ENCODE assay signal across 17 mouse cellular contexts in genomic region chr19:55185651-55186050, GRCm38 (mm10). TPM values are rescaled to one million over a fixed set of nuclear protein-coding genes. Genes with fewer than 3 reads are reported as not detected.
A peak's percentile ranks its signal among the peaks of the same experiment; 100 is the strongest.
DNase-seq lines count a peak whose midpoint lies in the region; ATAC-seq and TF ChIP-seq lines count a peak whose summit lies in the region.
"Had no signal": no experiment of that assay in that cellular context is flagged by ENCODE, and none has a peak within 500 bp of the region (broad histone marks: within the 10 kb centered on the region; RNA-seq: fewer than 3 reads in every experiment).

No protein-coding gene starts in this region.

- H3K9ac ChIP-seq in forebrain, postnatal 0 days = no peak overlapping the region
- H3K9ac ChIP-seq in midbrain, embryonic 13.5 days (replicated peaks) = no peak overlapping the region
- H3K9ac ChIP-seq: liver, embryonic 14.5 days; stomach, embryonic 15.5 days had no signal

- WGBS in forebrain, postnatal 0 days = 17% methylated on average over 3 of the region's 3 CpGs
- 23% methylated on average over 3 of the region's 3 CpGs for WGBS in midbrain, embryonic 13.5 days

- peak; percentile 17 for DNase-seq in cerebellum, adult 9-10 months
- no peak for DNase-seq in cerebellum, postnatal 25 days
- peak; percentile 43 for DNase-seq in Muller cell, postnatal 12 days (ENCODE audit: inconsistent ontology term)
- peak; percentile 25 for DNase-seq in forebrain, postnatal 0 days
- no peak for DNase-seq in lung, postnatal 36 days
- DNase-seq in kidney, adult 18-20 months = no peak
- DNase-seq in adrenal gland, postnatal 14 days = no peak
- DNase-seq: cerebellum, postnatal 14 days; kidney, adult 11 months; right cerebral cortex, postnatal 14 days had no signal

- H3K36me3 ChIP-seq in forebrain, postnatal 0 days (ENCODE audit: insufficient read depth) = no peaks in the 10 kb centered on the region
- no peaks in the 10 kb centered on the region for H3K36me3 ChIP-seq in midbrain, embryonic 13.5 days
- H3K36me3 ChIP-seq: stomach, embryonic 15.5 days had no signal

- no peaks in the 10 kb centered on the region for H3K9me3 ChIP-seq in forebrain, postnatal 0 days (ENCODE audit: low read length)
- no peaks in the 10 kb centered on the region for H3K9me3 ChIP-seq in midbrain, embryonic 13.5 days
- H3K9me3 ChIP-seq: stomach, embryonic 15.5 days had no signal

- H3K4me1 ChIP-seq in forebrain, postnatal 0 days (ENCODE audit: insufficient read depth) = no peaks in the 10 kb centered on the region
- peaks cover 14% of the 10 kb centered on the region for H3K4me1 ChIP-seq in midbrain, embryonic 13.5 days (replicated peaks)
- H3K4me1 ChIP-seq: stomach, embryonic 15.5 days had no signal

- H3K27me3 ChIP-seq in forebrain, postnatal 0 days (ENCODE audit: insufficient read depth, low read length) = no peaks in the 10 kb centered on the region
- H3K27me3 ChIP-seq in midbrain, embryonic 13.5 days = no peaks in the 10 kb centered on the region
- H3K27me3 ChIP-seq: stomach, embryonic 15.5 days had no signal

- no peak overlapping the region for H3K4me2 ChIP-seq in forebrain, postnatal 0 days (ENCODE audit: low read depth)
- H3K4me2 ChIP-seq in midbrain, embryonic 13.5 days (replicated peaks) = no peak overlapping the region
- H3K4me2 ChIP-seq: stomach, embryonic 15.5 days had no signal

- peak; percentile 90 for ATAC-seq in forebrain, postnatal 0 days
- ATAC-seq in midbrain, embryonic 13.5 days = peak; percentile 84

- TF ChIP-seq CTCF in forebrain, postnatal 0 days (IDR thresholded peaks at IDR 0.05; ENCODE audit: low read depth) = no peak

- H3K27ac ChIP-seq in forebrain, postnatal 0 days (ENCODE audit: low read depth, low read length) = peak overlapping the region; percentile 29; the same call in 1 of the 2 replicates
- no peak overlapping the region for H3K27ac ChIP-seq in midbrain, embryonic 13.5 days
- H3K27ac ChIP-seq: liver, embryonic 14.5 days; macrophage; stomach, embryonic 15.5 days had no signal

- H3K4me3 ChIP-seq in forebrain, postnatal 0 days (ENCODE audit: low read depth, low read length) = no peak overlapping the region
- H3K4me3 ChIP-seq in midbrain, embryonic 13.5 days (replicated peaks) = no peak overlapping the region
- H3K4me3 ChIP-seq: erythroblast, embryonic 14.5 days; stomach, embryonic 15.5 days had no signal

RNA-seq across cellular contexts. Expression of gene Tectb, which starts 5.1 kb away (rescaled TPM):
- total RNA-seq in forebrain, postnatal 0 days (2014; rRNA removed) = 0.46 TPM in 1 of 2 replicates, not detected in the other
- 0.16 and 0.20 TPM in 2 replicates for polyA plus RNA-seq in forebrain, postnatal 0 days (2015; fragmentation: Nextera tagmentation; extraction: Ambion mirVana)
- 0.30 and 0.83 TPM in 2 replicates for polyA plus RNA-seq in midbrain, embryonic 13.5 days (2015; fragmentation: Nextera tagmentation; extraction: Ambion mirVana)
- 0.78 and 0.79 TPM in 2 replicates for total RNA-seq in adrenal gland, postnatal 14 days (2021)
- total RNA-seq: left cerebral cortex, postnatal 25 days had no signal
- polyA plus RNA-seq: erythroblast, embryonic 14.5 days; macrophage; stomach, embryonic 15.5 days had no signal

RNA-seq across cellular contexts. Expression of gene Gucy2g, which starts 55.4 kb away (rescaled TPM):
- total RNA-seq in forebrain, postnatal 0 days (2014; rRNA removed) = 0.08 and 0.14 TPM in 2 replicates
- 0.22 and 0.31 TPM in 2 replicates for polyA plus RNA-seq in forebrain, postnatal 0 days (2015; fragmentation: Nextera tagmentation; extraction: Ambion mirVana)
- polyA plus RNA-seq in midbrain, embryonic 13.5 days (2015; fragmentation: Nextera tagmentation; extraction: Ambion mirVana) = 0.07 TPM in 1 of 2 replicates, not detected in the other
- total RNA-seq in adrenal gland, postnatal 14 days (2021) = not detected in 2 replicates
- polyA plus RNA-seq: erythroblast, embryonic 14.5 days; heart, postnatal 0 days; macrophage had no signal

RNA-seq across cellular contexts. Expression of gene Gpam, which starts 58.6 kb away (rescaled TPM):
- total RNA-seq in forebrain, postnatal 0 days (2014; rRNA removed) = 58.6 and 61.4 TPM in 2 replicates
- 15.8 and 20.6 TPM in 2 replicates for polyA plus RNA-seq in forebrain, postnatal 0 days (2015; fragmentation: Nextera tagmentation; extraction: Ambion mirVana)
- 21.7 and 21.8 TPM in 2 replicates for polyA plus RNA-seq in midbrain, embryonic 13.5 days (2015; fragmentation: Nextera tagmentation; extraction: Ambion mirVana)
- 232 and 288 TPM in 2 replicates for total RNA-seq in adrenal gland, postnatal 14 days (2021)

Comparison
In these comparisons a context has a peak if more than half of its experiments do, and no peak if none do; other contexts are left out.
1. DNase-seq: peak in cerebellum, adult 9-10 months (single experiment), Muller cell, postnatal 12 days (single experiment) and forebrain, postnatal 0 days (single experiment); none in cerebellum, postnatal 25 days (0 of 2), lung, postnatal 36 days (single experiment), kidney, adult 18-20 months (single experiment) and adrenal gland, postnatal 14 days (single experiment).